Mouse (Mus musculus) embryonic stem cell, embryonic (primary cell): Measurements from ENCODE around the gene Sem1.
"Not testable (repeated sequence)": the region's sequence is repeated elsewhere in the genome, so short reads cannot be mapped to it uniquely, and the experiment has no call there.

Experiments
- CTCF ChIA-PET, 4 experiments: fragments of 300-600 bp in 2 of 4; fragments of 350-600 bp in 2 of 4; sonication (Branson Sonifier 250); formaldehyde crosslinking; loops; one replicate each; lab custom pipeline; 2022; ENCODE audit warnings: inconsistent platforms in 2 of 4; lab: Charles Lee
- POLR2A ChIA-PET, 4 experiments: fragments of 300-600 bp in 2 of 4; fragments of 350-600 bp in 2 of 4; sonication (Branson Sonifier 250); formaldehyde crosslinking; loops; one replicate each; lab custom pipeline; 2022; ENCODE audit warnings: antibody characterized with exemption in 4 of 4, inconsistent platforms in 1 of 4; lab: Charles Lee

The Sem1 gene

GRCm38 (mm10) chr6:6542133-6542532 is 36.3 kb downstream of the Sem1 start:
- CTCF ChIA-PET, result no interaction called here
- POLR2A ChIA-PET, result interaction anchor here in 1 of 4 experiments (0.7 kb wide), 1 partner anchor 405 kb away, joined by 6 read pairs; no protein-coding TSS in a partner anchor

- CTCF ChIA-PET, result no interaction called here
- POLR2A ChIA-PET, result no interaction called here
These were observed 41.5 kb downstream of the Sem1 start for GRCm38 (mm10) chr6:6536781-6537466.

- POLR2A ChIA-PET, CTCF ChIA-PET: not testable (repeated sequence)
These were observed 42.1 kb downstream of the Sem1 start for GRCm38 (mm10) chr6:6536359-6536758.
